Mouse (Mus musculus): ENCODE results near the gene Gh. TPM values are rescaled to one million over a fixed set of nuclear protein-coding genes. Genes with fewer than 3 reads are reported as not detected.

Gene Gh
- total RNA-seq, 2 experiments from 2014 or later, result not detected

DNA sequence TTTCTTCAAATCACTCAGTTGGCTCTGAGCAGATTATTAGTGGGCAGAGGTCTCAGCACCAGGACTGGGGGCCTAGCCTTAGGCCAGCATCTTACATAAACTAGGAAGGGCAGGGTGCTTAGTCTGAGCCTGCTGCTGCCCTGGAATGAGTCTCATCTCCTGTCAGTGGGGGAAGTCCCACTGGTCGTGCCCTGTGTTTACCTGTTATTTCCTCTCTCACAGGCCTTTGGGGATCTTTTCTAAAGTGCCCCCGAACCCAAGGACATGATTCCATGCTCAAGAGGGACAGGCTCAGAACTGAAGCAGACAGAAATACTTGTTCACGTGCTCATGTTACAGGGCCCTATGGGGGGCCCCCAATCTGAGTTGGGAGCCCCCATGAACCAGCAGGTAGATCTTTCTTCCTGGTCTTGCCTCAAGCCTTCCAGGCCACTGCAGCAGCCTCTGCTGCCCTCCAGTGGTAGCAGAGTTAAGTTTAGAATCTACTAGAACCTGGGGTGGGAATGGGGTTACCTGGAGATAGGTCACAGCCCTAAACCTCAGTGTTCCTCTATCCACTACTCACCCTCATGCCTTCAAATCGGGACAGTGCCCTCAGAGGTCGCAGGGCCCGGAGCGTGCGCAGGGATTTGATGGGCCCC lies 24.0 kb upstream of the Gh start:
- H3K4me3 ChIP-seq, result no peak overlapping the region
- peak; percentile 26 to 71 for DNase-seq (ENCODE audit: low spot score in 2 of 2)
- peak; percentile 89 for TF ChIP-seq CTCF (conservative IDR thresholded peaks at IDR 0.05)
- H3K27ac ChIP-seq, result no peak overlapping the region

GRCm38 (mm10) chr11:106324858-106325257 lies 23.2 kb upstream of the Gh start:
- no peak for DNase-seq (ENCODE audit: low spot score in 2 of 2)
- H3K4me3 ChIP-seq, result no peak overlapping the region
- no peak for TF ChIP-seq CTCF (conservative IDR thresholded peaks at IDR 0.05)
- H3K27ac ChIP-seq, result no peak overlapping the region

- no peak for DNase-seq (ENCODE audit: low spot score in 2 of 2)
- TF ChIP-seq CTCF (conservative IDR thresholded peaks at IDR 0.05), result no peak
- no peak overlapping the region for H3K27ac ChIP-seq
- H3K4me3 ChIP-seq, result no peak overlapping the region
Measured at GRCm38 (mm10) chr11:106318406-106319366, 17.0 kb upstream of the Gh start.

- Histone ChIP-seq H3K4me3 (no peak overlapping the region), H3K27ac (no peak overlapping the region)
- TF ChIP-seq CTCF (conservative IDR thresholded peaks at IDR 0.05), result no peak
- DNase-seq (ENCODE audit: low spot score in 2 of 2), result no peak
Measured at GRCm38 (mm10) chr11:106317801-106318200, 16.1 kb upstream of the Gh start.

DNA sequence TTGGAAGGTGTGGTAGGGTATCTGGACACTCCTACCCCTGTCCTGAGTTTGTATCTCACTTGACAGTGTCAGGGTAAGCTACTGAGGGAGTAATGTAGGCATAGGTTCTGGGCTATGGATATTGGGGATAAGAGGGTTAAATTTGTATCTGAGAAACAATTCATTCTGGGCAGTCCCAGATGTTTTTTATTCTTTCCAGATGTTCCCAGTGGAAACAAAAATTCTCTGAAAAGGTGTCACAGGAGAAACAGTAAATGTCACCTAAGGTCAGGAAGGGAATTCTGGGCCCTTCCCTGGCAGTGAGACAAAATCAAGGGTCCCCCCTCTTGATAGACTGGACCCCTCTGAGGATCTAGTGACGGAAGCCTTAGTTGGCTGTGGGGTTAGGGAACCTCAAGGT lies 14.8 kb upstream of the Gh start:
- Histone ChIP-seq H3K4me3 (no peak overlapping the region), H3K27ac (no peak overlapping the region)
- DNase-seq (ENCODE audit: low spot score in 2 of 2), result no peak
- TF ChIP-seq CTCF (conservative IDR thresholded peaks at IDR 0.05), result no peak

DNA sequence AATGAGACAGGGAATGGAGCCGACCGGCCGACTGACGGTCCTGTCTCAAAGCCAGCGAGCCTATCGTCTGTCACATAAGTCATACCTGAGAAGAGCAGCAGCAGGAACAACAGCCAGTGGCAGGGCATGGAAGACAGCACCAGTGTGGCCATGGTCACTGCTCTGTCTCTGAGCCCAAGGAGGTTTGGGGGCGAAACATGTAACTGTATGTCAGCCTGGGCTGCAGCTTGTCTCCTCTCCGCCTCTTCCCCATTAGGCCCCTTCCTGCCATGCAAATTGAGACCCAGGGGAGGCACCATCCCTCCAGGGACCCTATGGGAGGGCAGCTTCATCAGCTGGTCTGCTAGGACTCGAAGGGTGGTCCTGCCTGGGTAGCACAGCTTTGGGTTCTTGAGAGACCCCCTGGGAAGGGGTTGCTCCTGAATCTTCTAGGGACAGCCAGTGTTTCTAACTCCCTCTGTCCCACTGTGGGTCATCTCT lies 12.7 kb upstream of the Gh start, which contains the start of gene Cd79b:
Gene Cd79b, minus strand, starts transcription at position 430 of the 480 bp plus-strand sequence.
- TF ChIP-seq CTCF (conservative IDR thresholded peaks at IDR 0.05), result no peak
- no peak within 1 kb of the TSS for H3K4me3 ChIP-seq
- DNase-seq (ENCODE audit: low spot score in 2 of 2), result no peak
- no peak within 1 kb of the TSS for H3K27ac ChIP-seq

DNA sequence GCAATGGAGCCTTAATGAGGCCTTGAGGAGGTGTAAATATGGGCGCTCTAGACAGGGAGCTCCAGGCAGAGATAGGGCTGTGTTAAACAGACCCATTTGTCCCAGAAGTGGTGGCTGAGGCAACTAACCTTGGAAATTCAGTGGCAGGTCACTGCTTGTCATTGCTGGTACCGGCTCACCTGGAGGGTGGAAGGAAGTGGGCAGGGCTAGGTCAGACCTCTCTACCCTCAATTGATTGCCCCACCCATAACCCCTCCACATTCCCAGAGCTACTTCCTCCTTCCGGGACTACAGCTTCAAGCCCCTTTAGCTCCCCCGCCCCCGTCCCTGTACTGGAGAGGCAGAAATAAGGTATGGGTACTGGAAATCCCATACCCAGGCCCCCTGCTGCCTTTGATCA lies 11.9 kb upstream of the Gh start:
- no peak overlapping the region for H3K27ac ChIP-seq
- TF ChIP-seq CTCF (conservative IDR thresholded peaks at IDR 0.05), result no peak
- no peak for DNase-seq (ENCODE audit: low spot score in 2 of 2)
- H3K4me3 ChIP-seq, result no peak overlapping the region

GRCm38 (mm10) chr11:106310123-106310522 lies 8.5 kb upstream of the Gh start:
- H3K27ac ChIP-seq, result no peak overlapping the region
- TF ChIP-seq CTCF (conservative IDR thresholded peaks at IDR 0.05), result no peak
- no peak for DNase-seq (ENCODE audit: low spot score in 2 of 2)
- H3K4me3 ChIP-seq, result no peak overlapping the region

GRCm38 (mm10) chr11:106308162-106308561 lies 6.5 kb upstream of the Gh start:
- Histone ChIP-seq H3K4me3 (no peak overlapping the region), H3K27ac (no peak overlapping the region)
- DNase-seq (ENCODE audit: low spot score in 2 of 2), result no peak
- no peak for TF ChIP-seq CTCF (conservative IDR thresholded peaks at IDR 0.05)

GRCm38 (mm10) chr11:106307432-106307831 lies 5.8 kb upstream of the Gh start:
- TF ChIP-seq CTCF (conservative IDR thresholded peaks at IDR 0.05), result no peak
- Histone ChIP-seq H3K27ac (no peak overlapping the region), H3K4me3 (no peak overlapping the region)
- DNase-seq (ENCODE audit: low spot score in 2 of 2), result no peak

GRCm38 (mm10) chr11:106306758-106307157 lies 5.1 kb upstream of the Gh start:
- TF ChIP-seq CTCF (conservative IDR thresholded peaks at IDR 0.05), result no peak
- Histone ChIP-seq H3K4me3 (no peak overlapping the region), H3K27ac (no peak overlapping the region)
- no peak for DNase-seq (ENCODE audit: low spot score in 2 of 2)

DNA sequence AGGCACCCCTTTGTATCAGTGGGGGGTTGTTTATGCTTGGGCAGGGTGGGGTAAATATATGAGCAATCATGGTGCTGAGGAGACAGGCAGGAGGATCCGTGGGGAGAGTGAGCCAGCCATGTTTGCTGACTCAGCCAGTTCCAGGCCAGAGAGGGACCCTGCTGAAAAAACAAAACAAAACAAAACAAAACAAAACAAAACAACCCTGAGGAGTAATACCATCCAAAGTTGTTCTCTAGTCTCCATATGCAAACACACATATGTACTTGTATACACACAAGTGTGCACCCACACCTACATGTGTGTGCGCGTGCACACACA lies 4.4 kb upstream of the Gh start:
- no peak overlapping the region for H3K27ac ChIP-seq

GRCm38 (mm10) chr11:106305348-106306064 lies 3.8 kb upstream of the Gh start:
- DNase-seq (ENCODE audit: low spot score in 2 of 2), result no peak
- TF ChIP-seq CTCF (conservative IDR thresholded peaks at IDR 0.05), result no peak
- Histone ChIP-seq H3K27ac (no peak overlapping the region), H3K4me3 (no peak overlapping the region)

More for the DNA sequence above, 4.4 kb upstream of the Gh start:
- no peak for TF ChIP-seq CTCF (conservative IDR thresholded peaks at IDR 0.05)
- DNase-seq (ENCODE audit: low spot score in 2 of 2), result no peak
- no peak overlapping the region for H3K4me3 ChIP-seq
